Mouse (Mus musculus) kidney, adult 2 months (tissue): ENCODE measurements at regions not wholly inside any gene's neighbourhood (a gene's known extent, or its start where the extent isn't known, plus 50 kb on each side); places are given as distances from the start of the nearest gene placed in this dataset.

Source experiments
- CTCF ChIP-seq: fragments of 200-500 bp; conservative IDR thresholded peaks from 2 replicates; pipeline ENCODE4 v1.5.1; 2011; ENCODE audit warnings: low read depth, mild to moderate bottlenecking, control low read depth, low read length, moderate library complexity, mixed read lengths; ENCODE audit not compliant: insufficient read depth, insufficient read length
- POLR2A ChIP-seq: fragments of 200-500 bp; IDR thresholded peaks from one replicate; pipeline ENCODE4 v1.6.1; 2011; ENCODE audit warnings: low read depth, low read length, control low read depth

- TF ChIP-seq POLR2A (no peak), CTCF (no peak)
These were observed 153.1 kb upstream of the Csf3r start for GRCm38 (mm10) chr4:125871211-125871610.
